In genomic region chr19:57509758-57510319, GRCm38 (mm10) we compare ENCODE assay signal across 7 mouse cellular contexts. TPM values are rescaled to one million over a fixed set of nuclear protein-coding genes. Genes with fewer than 3 reads are reported as not detected.
DNase-seq lines count a peak whose midpoint lies in the region; ATAC-seq and TF ChIP-seq lines count a peak whose summit lies in the region.

No protein-coding gene starts in this region.

- H3K36me3 ChIP-seq in lung, embryonic 14.5 days (ENCODE audit: insufficient read depth): no peaks in the 10 kb centered on the region
- H3K36me3 ChIP-seq in forebrain, postnatal 0 days (ENCODE audit: insufficient read depth): no peaks in the 10 kb centered on the region

- no peak overlapping the region for H3K9ac ChIP-seq in lung, embryonic 14.5 days
- H3K9ac ChIP-seq in forebrain, postnatal 0 days: no peak overlapping the region

- intact Hi-C loops in left cerebral cortex, adult 2 months (cut with DNase I): no loop called here

- no peak overlapping the region for H3K4me3 ChIP-seq in lung, embryonic 14.5 days (ENCODE audit: low read depth, low read length)
- H3K4me3 ChIP-seq in forebrain, postnatal 0 days (ENCODE audit: low read depth, low read length): no peak overlapping the region
- no peak overlapping the region for H3K4me3 ChIP-seq in left cerebral cortex, adult 2 months

- H3K4me1 ChIP-seq in lung, embryonic 14.5 days (ENCODE audit: insufficient read depth): peaks cover 16% of the 10 kb centered on the region
- H3K4me1 ChIP-seq in forebrain, postnatal 0 days (ENCODE audit: insufficient read depth): peaks cover 11% of the 10 kb centered on the region; the same call in 1 of the 2 replicates

- H3K27me3 ChIP-seq in lung, embryonic 14.5 days (ENCODE audit: insufficient read depth, low read length): no peaks in the 10 kb centered on the region
- H3K27me3 ChIP-seq in forebrain, postnatal 0 days (ENCODE audit: insufficient read depth, low read length): no peaks in the 10 kb centered on the region

- H3K4me2 ChIP-seq in lung, embryonic 14.5 days: peak overlapping the region; percentile 11; the same call in 1 of the 2 replicates
- no peak overlapping the region for H3K4me2 ChIP-seq in forebrain, postnatal 0 days (ENCODE audit: low read depth)

- peak overlapping the region; percentile 7; the same call in 1 of the 2 replicates for H3K27ac ChIP-seq in lung, embryonic 14.5 days (ENCODE audit: low read depth)
- H3K27ac ChIP-seq in forebrain, postnatal 0 days (ENCODE audit: low read depth, low read length): no peak overlapping the region; the same call in 1 of the 2 replicates
- H3K27ac ChIP-seq in left cerebral cortex, adult 2 months: no peak overlapping the region

- no peaks in the 10 kb centered on the region for H3K9me3 ChIP-seq in lung, embryonic 14.5 days (ENCODE audit: low read depth, low read length)
- no peaks in the 10 kb centered on the region for H3K9me3 ChIP-seq in forebrain, postnatal 0 days (ENCODE audit: low read length)

- peak; percentile 71 for DNase-seq in MEL-GATA-1-ER (ENCODE audit: extremely low read depth, low read depth)
- DNase-seq in adrenal gland, postnatal 25 days: peak; percentile 43
- peak; percentile 70 for DNase-seq in heart, postnatal 4 days
- DNase-seq in lung, embryonic 14.5 days: peak; percentile 81
- DNase-seq in layer of hippocampus, adult 11-12 months (ENCODE audit: low spot score): no peak
- no peak for DNase-seq in forebrain, postnatal 0 days
- no peak for DNase-seq in left cerebral cortex, adult 2 months (ENCODE audit: extremely low spot score in 1 of 2, low spot score in 2 of 2)

- no peak for TF ChIP-seq CTCF in lung, embryonic 14.5 days (IDR thresholded peaks at IDR 0.05; ENCODE audit: low read depth)
- TF ChIP-seq CTCF in forebrain, postnatal 0 days (IDR thresholded peaks at IDR 0.05; ENCODE audit: low read depth): no peak
- TF ChIP-seq CTCF in left cerebral cortex, adult 2 months (IDR thresholded peaks at IDR 0.05): no peak

- WGBS in lung, embryonic 14.5 days: 35% methylated on average over 14 of the region's 14 CpGs
- 71% methylated on average over 14 of the region's 14 CpGs for WGBS in forebrain, postnatal 0 days

- ATAC-seq in lung, embryonic 14.5 days (ENCODE audit: insufficient read depth): peak; percentile 50; the same call in 1 of the 2 replicates
- no peak for ATAC-seq in forebrain, postnatal 0 days

RNA-seq across cellular contexts. Expression of gene Trub1, which starts 57.1 kb away (rescaled TPM):
- total RNA-seq in adrenal gland, postnatal 25 days (2021): 9.7 and 16.5 TPM in 2 replicates
- total RNA-seq in heart, postnatal 4 days (2021): 1 to 10 TPM; 6.4 to 7.6 TPM
- polyA plus RNA-seq in lung, embryonic 14.5 days (2014; fragmentation: Nextera tagmentation; extraction: Ambion mirVana): 29.2 and 29.6 TPM in 2 replicates
- total RNA-seq in forebrain, postnatal 0 days (2014; rRNA removed): 26.1 and 27.7 TPM in 2 replicates
- polyA plus RNA-seq in forebrain, postnatal 0 days (2015; fragmentation: Nextera tagmentation; extraction: Ambion mirVana): 17.2 and 21.5 TPM in 2 replicates
- 10 to 100 TPM; 14.3 to 18.9 TPM for total RNA-seq in left cerebral cortex, adult 2 months (2021)

Comparison
In these comparisons a context has a peak if more than half of its experiments do, and no peak if none do; other contexts are left out.
1. DNase-seq: peak in MEL-GATA-1-ER (single experiment), adrenal gland, postnatal 25 days (single experiment), heart, postnatal 4 days (single experiment) and lung, embryonic 14.5 days (single experiment); none in layer of hippocampus, adult 11-12 months (single experiment), forebrain, postnatal 0 days (single experiment) and left cerebral cortex, adult 2 months (0 of 2).